Comparison of ENCODE assay signal across 25 mouse cellular contexts in genomic region chr1:136898130-136898529, GRCm38 (mm10).
A peak's percentile ranks its signal among the peaks of the same experiment; 100 is the strongest.
DNase-seq lines count a peak whose midpoint lies in the region; ATAC-seq lines count a peak whose summit lies in the region.
"Had no signal": no experiment of that assay in that cellular context is flagged by ENCODE, and none has a peak within 500 bp of the region (broad histone marks: within the 10 kb centered on the region; RNA-seq: fewer than 3 reads in every experiment).

No protein-coding gene starts in this region.

- H3K27me3 ChIP-seq in lung, embryonic 16.5 days (ENCODE audit: control insufficient read depth, insufficient read depth, low read depth, low read length): no peaks in the 10 kb centered on the region
- H3K27me3 ChIP-seq: heart, embryonic 12.5 days; heart, embryonic 15.5 days; intestine, embryonic 15.5 days; Patski had no signal

- no peak overlapping the region for H3K27ac ChIP-seq in lung, embryonic 16.5 days (ENCODE audit: low read length)
- H3K27ac ChIP-seq: forebrain, embryonic 10.5 days; forebrain, embryonic 13.5 days; heart, embryonic 15.5 days; hindbrain, embryonic 10.5 days; hindbrain, embryonic 13.5 days; hindbrain, postnatal 0 days; intestine, embryonic 15.5 days had no signal

- H3K9ac ChIP-seq in lung, embryonic 16.5 days (ENCODE audit: low read length): no peak overlapping the region
- H3K9ac ChIP-seq: forebrain, embryonic 13.5 days; heart, embryonic 12.5 days; heart, embryonic 15.5 days; hindbrain, embryonic 13.5 days; intestine, embryonic 15.5 days had no signal

- no peak overlapping the region for H3K4me3 ChIP-seq in lung, embryonic 16.5 days (ENCODE audit: low read length)
- H3K4me3 ChIP-seq: forebrain, embryonic 10.5 days; forebrain, embryonic 13.5 days; heart, embryonic 12.5 days; heart, embryonic 15.5 days; hindbrain, embryonic 10.5 days; hindbrain, embryonic 13.5 days; intestine, embryonic 15.5 days had no signal

- H3K4me1 ChIP-seq in lung, embryonic 16.5 days (replicated peaks; ENCODE audit: control insufficient read depth, insufficient read depth, low read length): peaks cover 21% of the 10 kb centered on the region
- H3K4me1 ChIP-seq: forebrain, embryonic 10.5 days; forebrain, embryonic 13.5 days; hindbrain, embryonic 10.5 days; hindbrain, embryonic 13.5 days had no signal

- ATAC-seq in lung, embryonic 16.5 days (ENCODE audit: low read depth): 0 out of 2 replicates have a peak, but pooled peaks have one; percentile 31
- peak; percentile 23 for ATAC-seq in activated CD4-positive, CD25-positive, alpha-beta regulatory T cell, adult 4 months
- ATAC-seq: forebrain, embryonic 13.5 days; forebrain, embryonic 16.5 days; hindbrain, postnatal 0 days; intestine, embryonic 15.5 days; Patski had no signal

- no peak overlapping the region for H3K4me2 ChIP-seq in lung, embryonic 16.5 days (ENCODE audit: low read depth, low read length)
- H3K4me2 ChIP-seq: forebrain, embryonic 13.5 days; heart, embryonic 12.5 days; heart, embryonic 15.5 days; hindbrain, embryonic 13.5 days; intestine, embryonic 15.5 days had no signal

- 75% methylated on average over 4 of the region's 4 CpGs for WGBS in lung, embryonic 16.5 days

- DNase-seq in lung, postnatal 36 days: no peak
- DNase-seq in CD4-positive helper T cell, adult 2 months (ENCODE audit: low read depth, low spot score): peak; percentile 37
- no peak for DNase-seq in kidney, postnatal 36 days
- DNase-seq in spleen, postnatal 14 days (ENCODE audit: low spot score in 2 of 2): no peak
- DNase-seq: adrenal gland, adult 2 months; adrenal gland, postnatal 14 days; cerebellum, adult 18-20 months; cerebellum, adult 9-10 months; cerebellum, postnatal 14 days; gastrocnemius, postnatal 10 days; gastrocnemius, postnatal 36 days; kidney, adult 11 months had no signal

- H3K36me3 ChIP-seq in lung, embryonic 16.5 days (ENCODE audit: control insufficient read depth, insufficient read depth, low read length): no peaks in the 10 kb centered on the region
- H3K36me3 ChIP-seq: forebrain, embryonic 10.5 days; G1E; heart, embryonic 12.5 days; heart, embryonic 15.5 days; hindbrain, embryonic 10.5 days; hindbrain, embryonic 13.5 days; intestine, embryonic 15.5 days had no signal

- H3K9me3 ChIP-seq in lung, embryonic 16.5 days (ENCODE audit: control insufficient read depth, low read length): no peaks in the 10 kb centered on the region; the same call in 1 of the 2 replicates
- H3K9me3 ChIP-seq: heart, embryonic 12.5 days; heart, embryonic 15.5 days; hindbrain, embryonic 13.5 days; intestine, embryonic 15.5 days had no signal
